Mouse (Mus musculus) embryonic facial prominence, embryonic 15.5 days (tissue): Measurements from ENCODE around the gene Hpcal1. TPM values are rescaled to one million over a fixed set of nuclear protein-coding genes. Genes with fewer than 3 reads are reported as not detected.
"Not testable (repeated sequence)": the region's sequence is repeated elsewhere in the genome, so short reads cannot be mapped to it uniquely, and the experiment has no call there.

Source experiments
- ATAC-seq: fragments of 200-750 bp; cut with Nextera tagmentation; 2 replicates; pipeline ENCODE4 v1.8.0; 2017; ENCODE audit warnings: low read depth, moderate TSS enrichment; ENCODE audit not compliant: insufficient number of reproducible peaks, low FRiP score, low TSS enrichment
- H3K27ac ChIP-seq: fragments of 300-500 bp; sonication (generic); replicated peaks from 2 replicates; pipeline ENCODE4 v1.5.1; 2015; ENCODE audit warnings: mild to moderate bottlenecking, inconsistent platforms
- H3K27me3 ChIP-seq: fragments of 300-500 bp; sonication (generic); 2 replicates; pipeline ENCODE4 v1.6.1; 2015; ENCODE audit warnings: inconsistent platforms
- H3K36me3 ChIP-seq: fragments of 300-500 bp; sonication (generic); 2 replicates; pipeline ENCODE4 v1.6.1; 2015; ENCODE audit warnings: mild to moderate bottlenecking, inconsistent platforms
- H3K4me1 ChIP-seq: fragments of 300-500 bp; sonication (generic); 2 replicates; pipeline ENCODE4 v1.6.1; 2015; ENCODE audit warnings: inconsistent platforms
- H3K4me2 ChIP-seq: fragments of 300-500 bp; sonication (generic); replicated peaks from 2 replicates; pipeline ENCODE4 v1.6.1; 2015; ENCODE audit warnings: mild to moderate bottlenecking, inconsistent platforms
- H3K4me3 ChIP-seq: fragments of 300-500 bp; sonication (generic); replicated peaks from 2 replicates; pipeline ENCODE4 v1.5.1; 2015; ENCODE audit warnings: mild to moderate bottlenecking, inconsistent platforms
- H3K9ac ChIP-seq: fragments of 300-500 bp; sonication (generic); 2 replicates; pipeline ENCODE4 v1.6.1; 2015; ENCODE audit warnings: inconsistent platforms
- H3K9me3 ChIP-seq: fragments of 300-500 bp; sonication (generic); replicated peaks from 2 replicates; pipeline ENCODE4 v1.6.1; 2016; ENCODE audit warnings: inconsistent platforms
- WGBS: fragments of 180-500 bp; shearing (Covaris S2); methylation state at CpG from one replicate; pipeline ENCODE4 v1.1.7; 2015; 5-methylcytosine and 5-hydroxymethylcytosine counted together
- polyA plus RNA-seq: library from polyadenylated mRNA; unstranded; fragments of >200 nt; fragmentation: Nextera tagmentation; extraction: Ambion mirVana; gene quantifications from 2 replicates; pipeline ENCODE4 v1.2.1, GENCODE M21; 2015

Gene Hpcal1
- polyA plus RNA-seq, 1 experiment from 2014 or later, result 60.5 TPM

GRCm38 (mm10) chr12:17798261-17798660 is 107.6 kb downstream of the Hpcal1 start:
- H3K4me3 ChIP-seq, H3K9me3 ChIP-seq, ATAC-seq, H3K4me2 ChIP-seq, H3K27ac ChIP-seq, H3K9ac ChIP-seq, H3K36me3 ChIP-seq, H3K27me3 ChIP-seq, H3K4me1 ChIP-seq: not testable (repeated sequence)
- 84% methylated on average over 11 of the region's 11 CpGs for WGBS

GRCm38 (mm10) chr12:17808542-17808941 is 117.9 kb downstream of the Hpcal1 start:
- no peaks in the 10 kb centered on the region for H3K27me3 ChIP-seq
- ATAC-seq, result no peak
- no peak overlapping the region for H3K4me2 ChIP-seq
- H3K9me3 ChIP-seq, result no peaks in the 10 kb centered on the region
- H3K36me3 ChIP-seq, result no peaks in the 10 kb centered on the region
- no peaks in the 10 kb centered on the region for H3K4me1 ChIP-seq
- 19% methylated on average over 2 of the region's 2 CpGs for WGBS
- H3K9ac ChIP-seq, result no peak overlapping the region
- H3K27ac ChIP-seq, result no peak overlapping the region
- no peak overlapping the region for H3K4me3 ChIP-seq

DNA sequence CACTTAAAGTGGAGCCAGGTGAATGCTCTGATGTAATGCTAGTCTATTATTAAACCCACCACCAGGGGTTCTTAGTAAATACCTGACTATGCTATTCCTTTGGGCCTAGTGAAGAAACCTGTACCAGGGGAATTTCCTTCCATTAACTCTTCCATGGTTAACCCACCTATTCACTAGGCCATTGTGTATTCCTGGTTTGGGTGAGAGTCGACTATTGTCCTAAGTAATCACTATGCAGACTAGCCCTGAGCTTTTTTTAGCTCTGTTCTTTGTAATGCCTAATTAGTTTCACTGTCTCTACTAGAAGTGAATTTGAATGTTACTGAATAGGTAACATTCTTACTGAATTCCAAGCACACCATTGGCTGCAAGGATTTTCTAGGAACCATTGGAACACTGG is 144.6 kb downstream of the Hpcal1 start:
- WGBS, result 89% methylated on average over 1 of the region's 1 CpGs
- ATAC-seq, H3K4me2 ChIP-seq: not testable (repeated sequence)

More for the DNA sequence above, 144.6 kb downstream of the Hpcal1 start:
- H3K27me3 ChIP-seq, H3K9ac ChIP-seq, H3K9me3 ChIP-seq, H3K4me1 ChIP-seq, H3K36me3 ChIP-seq, H3K27ac ChIP-seq, H3K4me3 ChIP-seq: not testable (repeated sequence)

Other genes with a start within 250 kb of the Hpcal1 start
- 166 and 170 TPM in 2 replicates for gene Odc1, start 146.1 kb upstream of the Hpcal1 start, polyA plus RNA-seq